Mouse (Mus musculus): ENCODE results near the gene 2010109A12Rik. TPM values are rescaled to one million over a fixed set of nuclear protein-coding genes. Genes with fewer than 3 reads are reported as not detected.

The 2010109A12Rik gene
- polyA plus RNA-seq, 1 experiment, result 0.23 TPM

DNA sequence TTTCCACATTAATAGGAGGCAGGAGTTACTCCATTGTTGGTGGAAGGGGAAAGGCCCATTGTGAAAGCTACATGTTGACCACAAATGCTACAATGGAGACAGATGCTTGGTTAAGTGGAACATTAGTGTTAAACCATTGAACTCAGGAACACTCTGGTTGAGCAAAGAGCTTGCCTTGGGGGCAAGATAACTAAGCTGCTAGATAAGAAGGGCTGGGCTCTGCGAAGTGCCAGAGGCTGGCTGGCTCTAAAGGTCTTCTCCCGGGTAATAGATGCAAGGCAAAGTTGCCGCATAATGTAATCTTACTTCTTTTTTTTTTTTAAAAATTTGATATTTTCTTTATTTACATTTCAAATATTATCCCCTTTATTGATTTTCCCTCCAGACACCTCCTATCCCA is 20.8 kb downstream of the 2010109A12Rik start:
- 99% methylated on average over 3 of the region's 3 CpGs for WGBS
- Histone ChIP-seq H3K27me3 (replicated peaks; ENCODE audit: control insufficient read depth, insufficient read depth, low read length) (no peaks in the 10 kb centered on the region; the same call in 1 of the 2 replicates), H3K27ac (ENCODE audit: insufficient read depth, low read depth, low read length) (no peak overlapping the region), H3K36me3 (ENCODE audit: control insufficient read depth, insufficient read depth, low read length) (no peaks in the 10 kb centered on the region), H3K4me3 (ENCODE audit: insufficient read depth, low read depth, low read length) (no peak overlapping the region), H3K4me1 (ENCODE audit: control insufficient read depth, insufficient read depth, low read length) (no peaks in the 10 kb centered on the region; the same call in 1 of the 2 replicates)
- no peak for DNase-seq
- no peak for TF ChIP-seq CTCF (conservative IDR thresholded peaks at IDR 0.05; ENCODE audit: insufficient read depth, insufficient read length, low read depth, low read length)
- no peak for TF ChIP-seq POLR2A (IDR thresholded peaks at IDR 0.05; ENCODE audit: low read depth, low read length)

DNA sequence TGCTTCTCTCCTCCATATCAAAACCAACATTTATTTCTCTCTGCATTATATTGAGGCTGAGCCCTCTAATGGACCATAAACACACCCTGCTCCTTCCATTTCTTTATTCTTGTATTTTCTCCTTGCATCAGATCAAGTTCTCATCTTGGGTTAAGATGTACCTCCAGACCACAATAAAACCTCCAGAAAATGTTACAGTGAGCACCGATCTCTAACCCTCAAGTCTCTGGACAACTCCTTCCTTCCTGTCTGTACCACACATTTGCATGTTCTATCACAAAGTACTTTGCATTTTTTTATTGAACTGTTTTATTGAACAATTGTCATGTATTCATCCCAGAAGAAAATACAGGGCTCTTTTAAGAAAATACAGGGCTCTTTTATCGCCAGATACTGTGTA is 23.2 kb downstream of the 2010109A12Rik start:
- no peak overlapping the region for H3K27ac ChIP-seq (ENCODE audit: insufficient read depth, low read depth, low read length)
- no peak for DNase-seq
- TF ChIP-seq POLR2A (IDR thresholded peaks at IDR 0.05; ENCODE audit: low read depth, low read length) (no peak), CTCF (conservative IDR thresholded peaks at IDR 0.05; ENCODE audit: insufficient read depth, insufficient read length, low read depth, low read length) (no peak)
- no peak overlapping the region for H3K4me3 ChIP-seq (ENCODE audit: insufficient read depth, low read depth, low read length)
- no peaks in the 10 kb centered on the region for H3K36me3 ChIP-seq (ENCODE audit: control insufficient read depth, insufficient read depth, low read length)
- H3K27me3 ChIP-seq (replicated peaks; ENCODE audit: control insufficient read depth, insufficient read depth, low read length), result no peaks in the 10 kb centered on the region; the same call in 1 of the 2 replicates
- no peaks in the 10 kb centered on the region for H3K4me1 ChIP-seq (ENCODE audit: control insufficient read depth, insufficient read depth, low read length)
- WGBS, result 76% methylated on average over 2 of the region's 2 CpGs

DNA sequence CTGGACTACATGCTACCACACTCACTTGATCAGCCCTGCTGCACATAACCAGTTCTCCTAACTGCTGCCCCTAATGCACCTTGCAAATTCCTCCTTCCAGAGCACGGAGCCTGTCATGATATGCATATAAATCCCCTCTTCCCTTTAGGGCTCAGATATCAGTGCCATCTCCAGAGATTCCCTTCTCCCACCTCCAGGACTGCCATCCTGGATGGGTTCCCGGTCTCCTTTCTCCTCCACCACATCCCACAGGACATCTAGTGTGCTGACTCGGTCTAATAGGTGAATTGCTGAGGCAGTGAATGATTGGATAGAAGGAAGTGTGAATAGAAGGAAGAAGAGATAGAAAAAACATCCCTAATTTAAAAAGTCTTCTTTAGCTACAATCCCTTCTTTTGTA is 25.4 kb downstream of the 2010109A12Rik start:
- TF ChIP-seq POLR2A (IDR thresholded peaks at IDR 0.05; ENCODE audit: low read depth, low read length) (no peak), CTCF (conservative IDR thresholded peaks at IDR 0.05; ENCODE audit: insufficient read depth, insufficient read length, low read depth, low read length) (no peak)
- Histone ChIP-seq H3K4me1 (ENCODE audit: control insufficient read depth, insufficient read depth, low read length) (no peaks in the 10 kb centered on the region), H3K4me3 (ENCODE audit: insufficient read depth, low read depth, low read length) (no peak overlapping the region), H3K27me3 (replicated peaks; ENCODE audit: control insufficient read depth, insufficient read depth, low read length) (no peaks in the 10 kb centered on the region; the same call in 1 of the 2 replicates), H3K36me3 (ENCODE audit: control insufficient read depth, insufficient read depth, low read length) (no peaks in the 10 kb centered on the region), H3K27ac (ENCODE audit: insufficient read depth, low read depth, low read length) (no peak overlapping the region)
- DNase-seq, result no peak
- WGBS, result 59% methylated on average over 3 of the region's 3 CpGs

DNA sequence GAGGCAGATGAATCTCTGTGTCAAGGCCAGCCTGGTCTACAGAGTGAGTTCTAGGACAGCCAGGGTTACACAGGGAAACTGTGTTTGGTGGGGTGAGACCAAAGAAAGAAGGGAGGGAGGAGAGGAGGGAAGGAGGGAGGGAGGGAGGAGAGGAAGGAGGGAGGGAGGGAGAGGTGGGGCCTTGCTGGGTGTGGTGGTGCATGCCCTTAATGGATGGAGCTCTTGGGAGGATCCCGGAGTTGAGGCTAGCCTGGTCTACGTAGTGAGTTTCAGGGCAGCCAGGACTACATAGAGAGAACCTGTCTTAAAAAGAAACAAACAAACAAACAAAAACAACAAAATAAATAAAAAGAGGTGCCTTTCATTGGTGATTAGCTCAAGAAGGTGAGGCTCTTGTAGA is 26.5 kb downstream of the 2010109A12Rik start:
- Histone ChIP-seq H3K4me1 (ENCODE audit: control insufficient read depth, insufficient read depth, low read length) (no peaks in the 10 kb centered on the region), H3K27ac (ENCODE audit: insufficient read depth, low read depth, low read length) (no peak overlapping the region), H3K27me3 (replicated peaks; ENCODE audit: control insufficient read depth, insufficient read depth, low read length) (no peaks in the 10 kb centered on the region; the same call in 1 of the 2 replicates), H3K4me3 (ENCODE audit: insufficient read depth, low read depth, low read length) (no peak overlapping the region), H3K36me3 (ENCODE audit: control insufficient read depth, insufficient read depth, low read length) (no peaks in the 10 kb centered on the region)
- WGBS, result 96% methylated on average over 2 of the region's 2 CpGs
- TF ChIP-seq POLR2A (IDR thresholded peaks at IDR 0.05; ENCODE audit: low read depth, low read length), result no peak
- DNase-seq, result no peak

DNA sequence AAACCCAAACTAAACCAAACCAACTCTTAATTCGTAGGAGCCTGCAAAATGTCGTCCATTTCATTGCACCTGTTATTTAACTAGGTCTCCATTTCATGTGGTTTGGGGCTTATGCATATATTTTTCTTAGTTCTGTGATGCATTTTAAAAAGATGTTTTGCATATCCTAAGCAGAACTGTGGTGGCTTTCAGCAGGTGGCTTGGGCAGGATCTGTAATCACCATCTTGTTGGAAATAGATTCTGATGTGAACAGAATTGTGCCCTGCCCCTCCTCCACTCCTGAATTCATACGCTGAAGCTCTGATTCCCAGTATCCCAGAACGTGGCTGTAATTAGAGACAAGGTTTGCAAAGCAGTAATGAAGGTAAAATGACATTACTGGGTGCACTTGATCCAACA is 27.8 kb downstream of the 2010109A12Rik start:
- DNase-seq, result no peak
- H3K27me3 ChIP-seq (replicated peaks; ENCODE audit: control insufficient read depth, insufficient read depth, low read length), result no peaks in the 10 kb centered on the region; the same call in 1 of the 2 replicates
- WGBS, result 49% methylated on average over 4 of the region's 4 CpGs
- TF ChIP-seq CTCF (conservative IDR thresholded peaks at IDR 0.05; ENCODE audit: insufficient read depth, insufficient read length, low read depth, low read length) (no peak), POLR2A (IDR thresholded peaks at IDR 0.05; ENCODE audit: low read depth, low read length) (no peak)
- no peak overlapping the region for H3K27ac ChIP-seq (ENCODE audit: insufficient read depth, low read depth, low read length)
- no peaks in the 10 kb centered on the region for H3K36me3 ChIP-seq (ENCODE audit: control insufficient read depth, insufficient read depth, low read length)
- H3K4me3 ChIP-seq (ENCODE audit: insufficient read depth, low read depth, low read length), result no peak overlapping the region
- no peaks in the 10 kb centered on the region for H3K4me1 ChIP-seq (ENCODE audit: control insufficient read depth, insufficient read depth, low read length)

DNA sequence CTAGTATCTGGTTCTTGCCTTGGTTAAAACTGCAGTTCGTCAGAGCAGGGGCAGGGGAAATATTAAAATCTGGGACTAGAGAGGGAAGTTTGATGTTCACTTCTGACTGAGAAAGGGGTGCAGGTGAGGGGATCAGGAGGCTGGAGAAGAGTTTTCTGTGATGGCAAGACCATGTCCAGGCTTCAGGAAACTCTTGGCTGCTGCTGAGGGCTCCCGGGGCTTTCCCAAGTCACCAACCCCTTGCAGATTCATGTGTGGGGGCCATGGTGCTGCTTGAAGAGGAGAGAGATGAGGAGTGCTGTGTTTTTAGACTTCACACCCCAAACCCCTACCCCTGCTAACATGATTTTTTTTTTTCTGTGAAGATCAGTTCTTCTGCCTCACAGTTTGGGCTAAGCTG is 28.3 kb downstream of the 2010109A12Rik start:
- Histone ChIP-seq H3K4me1 (ENCODE audit: control insufficient read depth, insufficient read depth, low read length) (no peaks in the 10 kb centered on the region), H3K27me3 (replicated peaks; ENCODE audit: control insufficient read depth, insufficient read depth, low read length) (no peaks in the 10 kb centered on the region; the same call in 1 of the 2 replicates), H3K27ac (ENCODE audit: insufficient read depth, low read depth, low read length) (no peak overlapping the region), H3K4me3 (ENCODE audit: insufficient read depth, low read depth, low read length) (no peak overlapping the region), H3K36me3 (ENCODE audit: control insufficient read depth, insufficient read depth, low read length) (no peaks in the 10 kb centered on the region)
- no peak for DNase-seq
- no peak for TF ChIP-seq CTCF (conservative IDR thresholded peaks at IDR 0.05; ENCODE audit: insufficient read depth, insufficient read length, low read depth, low read length)
- no peak for TF ChIP-seq POLR2A (IDR thresholded peaks at IDR 0.05; ENCODE audit: low read depth, low read length)
- WGBS, result 86% methylated on average over 2 of the region's 2 CpGs

DNA sequence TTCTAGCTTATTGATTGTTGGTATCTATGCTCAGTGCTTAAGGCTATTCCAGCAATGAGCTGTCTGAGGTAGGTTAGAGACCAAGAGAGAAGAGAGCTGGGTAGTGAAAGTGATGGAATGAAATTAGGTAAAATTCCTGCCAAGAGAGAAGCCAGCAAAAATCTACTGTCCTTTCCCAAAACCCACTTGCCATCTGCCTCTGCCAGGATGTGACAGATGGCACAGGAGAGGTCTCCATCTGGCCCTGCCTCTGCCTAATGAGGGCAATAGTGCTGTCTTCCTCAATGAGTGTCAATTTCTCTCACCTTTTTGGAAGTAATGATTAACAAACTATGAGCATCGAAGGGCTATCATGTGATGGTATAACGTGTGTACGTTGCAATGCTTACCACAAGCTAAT is 29.6 kb downstream of the 2010109A12Rik start:
- no peaks in the 10 kb centered on the region; the same call in 1 of the 2 replicates for H3K27me3 ChIP-seq (replicated peaks; ENCODE audit: control insufficient read depth, insufficient read depth, low read length)
- WGBS, result 69% methylated on average over 3 of the region's 3 CpGs
- H3K4me3 ChIP-seq (ENCODE audit: insufficient read depth, low read depth, low read length), result no peak overlapping the region
- DNase-seq, result no peak
- TF ChIP-seq POLR2A (IDR thresholded peaks at IDR 0.05; ENCODE audit: low read depth, low read length) (no peak), CTCF (conservative IDR thresholded peaks at IDR 0.05; ENCODE audit: insufficient read depth, insufficient read length, low read depth, low read length) (no peak)
- no peak overlapping the region for H3K27ac ChIP-seq (ENCODE audit: insufficient read depth, low read depth, low read length)
- H3K36me3 ChIP-seq (ENCODE audit: control insufficient read depth, insufficient read depth, low read length), result no peaks in the 10 kb centered on the region
- no peaks in the 10 kb centered on the region for H3K4me1 ChIP-seq (ENCODE audit: control insufficient read depth, insufficient read depth, low read length)

DNA sequence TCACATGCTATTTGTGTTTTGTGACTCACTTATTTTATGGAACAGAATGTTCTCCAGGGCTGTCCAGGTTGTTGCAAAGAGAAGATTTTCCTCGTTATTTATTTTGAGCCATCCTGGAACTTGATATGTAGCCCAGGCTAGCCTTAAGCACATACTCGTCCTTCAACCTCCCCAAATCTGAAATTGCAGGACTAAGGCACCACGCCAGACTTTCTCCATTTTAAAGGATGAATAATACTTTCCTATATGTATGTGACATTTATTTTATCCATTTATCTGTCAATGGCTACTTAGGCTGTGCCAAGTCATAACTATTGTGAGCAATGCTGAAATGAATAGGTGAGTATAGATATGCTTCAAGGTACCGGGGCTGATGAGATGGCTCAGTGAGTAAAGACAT is 30.2 kb downstream of the 2010109A12Rik start:
- Histone ChIP-seq H3K27me3 (replicated peaks; ENCODE audit: control insufficient read depth, insufficient read depth, low read length) (no peaks in the 10 kb centered on the region), H3K4me1 (ENCODE audit: control insufficient read depth, insufficient read depth, low read length) (no peaks in the 10 kb centered on the region), H3K27ac (ENCODE audit: insufficient read depth, low read depth, low read length) (no peak overlapping the region), H3K36me3 (ENCODE audit: control insufficient read depth, insufficient read depth, low read length) (no peaks in the 10 kb centered on the region), H3K4me3 (ENCODE audit: insufficient read depth, low read depth, low read length) (no peak overlapping the region)
- no peak for DNase-seq
- no peak for TF ChIP-seq CTCF (conservative IDR thresholded peaks at IDR 0.05; ENCODE audit: insufficient read depth, insufficient read length, low read depth, low read length)
- no peak for TF ChIP-seq POLR2A (IDR thresholded peaks at IDR 0.05; ENCODE audit: low read depth, low read length)
- 84% methylated on average over 4 of the region's 4 CpGs for WGBS

All from kidney, adult 2 months (tissue).